Mouse (Mus musculus) urinary bladder, postnatal 36 days (tissue): ENCODE measurements around the gene Eps15l1.

Experiments used
- DNase-seq, 2 experiments: peaks; one replicate each; pipeline ENCODE4 v3.0.0; 2022; ENCODE audit warnings: low spot score in 2 of 2, mixed read lengths in 1 of 2

Eps15l1 gene

GRCm38 (mm10) chr8:72421362-72422335 is at the start of gene Eps15l1:
Gene Eps15l1 (minus strand): TSS chr8:72421460.
- peak; percentile 98 to 99 for DNase-seq

GRCm38 (mm10) chr8:72470684-72471083 is 49.4 kb upstream of the Eps15l1 start:
- DNase-seq, result no peak

GRCm38 (mm10) chr8:72469984-72470383 is 48.7 kb upstream of the Eps15l1 start:
- no peak for DNase-seq

- no peak for DNase-seq
These were observed 48.0 kb upstream of the Eps15l1 start for GRCm38 (mm10) chr8:72469243-72469642.

- no peak for DNase-seq
These were observed 43.0 kb upstream of the Eps15l1 start for GRCm38 (mm10) chr8:72464211-72464610.

GRCm38 (mm10) chr8:72459881-72460533 is 38.7 kb upstream of the Eps15l1 start:
- DNase-seq, result no peak

GRCm38 (mm10) chr8:72458457-72458856 is 37.2 kb upstream of the Eps15l1 start:
- no peak for DNase-seq

- DNase-seq, result no peak
These were observed 36.5 kb upstream of the Eps15l1 start for GRCm38 (mm10) chr8:72457806-72458205.

GRCm38 (mm10) chr8:72455317-72455716 is 34.1 kb upstream of the Eps15l1 start:
- no peak for DNase-seq

- no peak for DNase-seq
These were observed 32.6 kb upstream of the Eps15l1 start for GRCm38 (mm10) chr8:72453904-72454303.

- no peak for DNase-seq
These were observed 30.3 kb upstream of the Eps15l1 start for GRCm38 (mm10) chr8:72451516-72451915.

GRCm38 (mm10) chr8:72445071-72445470 is 23.8 kb upstream of the Eps15l1 start:
- DNase-seq, result no peak

- DNase-seq, result no peak
These were observed 22.7 kb upstream of the Eps15l1 start for GRCm38 (mm10) chr8:72443994-72444350.

- DNase-seq, result peak; percentile 97 to 98
These were observed 22.2 kb upstream of the Eps15l1 start, which contains the start of the genes Calr3 and 1700030K09Rik for GRCm38 (mm10) chr8:72443338-72443993. Gene Calr3 (minus strand): TSS chr8:72443870. Gene 1700030K09Rik (plus strand): TSS chr8:72443880.

GRCm38 (mm10) chr8:72438248-72439015 is 17.2 kb upstream of the Eps15l1 start:
- DNase-seq, result no peak

GRCm38 (mm10) chr8:72434952-72435351 is 13.7 kb upstream of the Eps15l1 start:
- DNase-seq, result peak; percentile 52 to 70

- DNase-seq, result no peak
These were observed 8.4 kb upstream of the Eps15l1 start for GRCm38 (mm10) chr8:72429676-72430075.

GRCm38 (mm10) chr8:72422926-72423325 is 1.7 kb upstream of the Eps15l1 start:
- no peak for DNase-seq

GRCm38 (mm10) chr8:72420571-72421361 is 494 bp downstream of the Eps15l1 start:
- DNase-seq, result peak in 1 of 2 experiments; percentile 25

- no peak for DNase-seq
These were observed 3.2 kb downstream of the Eps15l1 start for GRCm38 (mm10) chr8:72418073-72418472.

- DNase-seq, result no peak
These were observed 6.0 kb downstream of the Eps15l1 start for GRCm38 (mm10) chr8:72415252-72415651.
